Mouse (Mus musculus) urinary bladder, adult 2 months (tissue): ENCODE measurements around the gene Baz1a. TPM values are rescaled to one million over a fixed set of nuclear protein-coding genes. Genes with fewer than 3 reads are reported as not detected.

Source experiments
- DNase-seq: peaks from one replicate; pipeline ENCODE4 v3.0.0; 2022; ENCODE audit warnings: low spot score
- polyA plus RNA-seq: library from polyadenylated mRNA; depleted of rRNA; stranded (reverse); fragments of >200 nt; gene quantifications from 2 replicates; pipeline ENCODE4 v1.2.3, GENCODE M21; 2012; rRNA removed

Baz1a gene
- polyA plus RNA-seq, result 7.1 and 9.8 TPM in 2 replicates

- no peak for DNase-seq
These were observed at the start of gene Baz1a for GRCm38 (mm10) chr12:55013626-55014398. TSS of gene Baz1a (minus strand) at chr12:55014348.

DNA sequence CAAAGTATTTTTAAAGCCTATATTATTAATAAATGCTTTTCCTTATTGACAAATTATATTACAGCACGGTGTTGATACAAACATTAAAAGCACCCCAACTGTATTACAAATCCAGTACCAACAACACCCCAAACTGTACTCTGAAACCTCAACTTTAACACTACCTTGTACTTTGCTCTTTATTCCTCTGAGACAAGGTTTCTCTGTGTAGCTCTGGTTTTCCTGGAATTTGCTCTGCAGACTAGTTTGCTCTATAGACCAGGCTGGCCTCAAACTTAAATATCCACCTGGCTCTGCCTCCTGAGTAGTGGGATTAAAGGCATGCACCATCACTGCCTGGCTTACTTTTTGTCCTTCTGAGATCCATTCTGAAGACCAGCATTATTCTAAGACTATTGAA lies 48.0 kb upstream of the Baz1a start:
- no peak for DNase-seq

DNA sequence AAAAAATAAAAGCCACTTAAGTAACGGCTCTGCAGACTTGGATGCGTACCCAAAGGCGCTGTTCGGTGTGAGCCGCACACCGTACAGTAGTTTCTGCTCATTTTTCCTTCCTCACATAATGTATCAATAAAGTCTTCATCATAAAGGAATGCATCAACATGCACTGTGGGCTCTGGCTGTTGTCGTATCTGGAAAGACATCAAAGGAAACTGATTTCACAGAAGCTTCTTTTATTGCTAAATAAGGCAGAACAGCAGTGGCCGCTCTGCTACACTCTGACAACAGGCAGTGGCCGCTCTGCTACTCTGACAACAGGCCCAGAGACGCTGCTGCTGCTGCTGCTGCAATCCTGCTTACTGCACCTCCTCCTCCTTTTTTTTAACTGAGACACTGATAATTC lies 46.9 kb upstream of the Baz1a start:
- DNase-seq, result no peak

DNA sequence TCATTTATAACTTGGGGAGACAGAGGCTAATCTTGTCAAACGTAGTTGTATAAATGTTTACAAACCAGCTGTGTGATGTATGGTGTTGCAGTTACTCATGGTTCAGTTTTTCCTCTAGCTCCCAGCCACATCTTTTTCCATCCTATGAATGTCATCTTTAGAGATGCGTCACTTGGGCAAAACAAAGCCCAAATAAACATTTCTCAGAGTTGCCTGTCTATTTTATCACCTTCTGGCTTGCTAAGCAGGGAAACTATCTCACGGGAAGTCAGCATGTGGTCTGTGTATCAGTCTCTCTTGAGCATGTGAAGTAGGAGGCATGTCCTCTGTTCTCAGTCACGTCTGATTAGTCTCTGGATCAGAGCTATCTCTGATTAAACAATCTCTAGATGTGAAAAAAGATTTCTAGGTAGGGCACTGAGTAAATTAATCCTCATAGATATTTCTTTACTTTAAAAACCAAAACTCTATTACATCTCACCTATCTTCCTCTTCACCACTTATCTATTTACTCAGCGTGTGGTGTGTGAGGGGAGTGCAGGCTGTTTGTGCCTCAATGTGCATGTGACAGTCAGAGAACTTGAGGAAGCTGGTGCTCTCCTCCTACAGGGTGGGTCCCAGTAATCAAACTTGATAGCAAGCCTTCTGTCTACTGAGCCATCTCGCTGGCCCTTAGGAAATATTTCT lies 46.2 kb upstream of the Baz1a start:
- no peak for DNase-seq

- no peak for DNase-seq
These were observed 45.7 kb upstream of the Baz1a start for GRCm38 (mm10) chr12:55059812-55060211.

- DNase-seq, result no peak
These were observed 44.9 kb upstream of the Baz1a start for GRCm38 (mm10) chr12:55058865-55059615.

GRCm38 (mm10) chr12:55056703-55057102 lies 42.6 kb upstream of the Baz1a start:
- no peak for DNase-seq

GRCm38 (mm10) chr12:55054551-55055241 lies 40.5 kb upstream of the Baz1a start:
- DNase-seq, result no peak

- DNase-seq, result no peak
These were observed 39.1 kb upstream of the Baz1a start for GRCm38 (mm10) chr12:55053267-55053666.

- no peak for DNase-seq
These were observed 37.3 kb upstream of the Baz1a start for GRCm38 (mm10) chr12:55051210-55052173.

DNA sequence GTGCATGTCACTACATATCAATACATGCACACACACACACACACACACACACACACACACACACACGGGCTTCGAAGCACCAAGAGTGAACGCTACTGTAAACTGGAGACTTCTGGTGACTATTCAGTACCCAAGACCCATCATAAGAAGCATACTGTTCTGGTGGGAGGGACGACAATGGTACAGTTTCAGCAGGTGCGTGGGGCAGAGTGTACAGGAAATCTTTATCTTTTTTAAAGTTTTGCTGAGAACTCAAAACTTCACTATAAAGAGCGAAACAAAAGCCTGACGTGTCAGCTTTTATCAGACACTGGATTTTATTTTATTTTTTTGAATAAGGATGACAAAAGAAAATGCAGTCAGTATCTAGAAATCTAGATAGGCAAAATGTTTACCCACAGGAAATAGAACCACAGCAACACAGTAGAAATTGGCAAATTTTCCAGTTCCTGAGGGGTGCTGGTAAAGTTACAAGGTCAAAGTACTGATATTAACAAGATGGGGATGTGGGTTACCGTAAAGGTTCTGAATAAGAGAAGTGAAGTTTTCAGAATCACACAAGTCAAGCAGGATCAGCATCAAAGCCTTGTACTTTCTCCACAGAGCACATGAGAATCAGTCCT lies 35.7 kb upstream of the Baz1a start:
- no peak for DNase-seq

- no peak for DNase-seq
These were observed 26.9 kb upstream of the Baz1a start for GRCm38 (mm10) chr12:55041011-55041410.

GRCm38 (mm10) chr12:55027088-55027487 lies 12.9 kb upstream of the Baz1a start:
- DNase-seq, result no peak

DNA sequence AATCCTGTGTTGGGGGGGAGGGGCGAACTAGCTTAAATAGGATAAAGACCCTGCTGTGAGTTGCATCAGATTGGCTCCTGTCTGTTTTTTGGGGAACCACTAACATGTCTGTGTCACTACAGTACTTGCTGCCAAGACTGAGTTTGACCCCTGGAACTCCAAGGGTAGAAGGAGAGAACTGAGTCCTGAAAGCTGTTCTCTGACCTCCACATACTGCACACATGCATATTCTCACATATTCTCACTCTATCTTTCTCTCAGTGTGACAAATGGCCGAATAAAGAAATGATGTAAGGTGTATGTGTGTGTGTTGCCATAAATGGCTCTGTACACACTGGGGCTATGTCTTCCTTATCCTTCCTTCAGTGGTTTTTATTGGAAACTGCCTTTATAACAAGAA lies 9.1 kb upstream of the Baz1a start:
- no peak for DNase-seq

GRCm38 (mm10) chr12:55019421-55019877 lies 5.3 kb upstream of the Baz1a start:
- no peak for DNase-seq

- DNase-seq, result no peak
These were observed 3.1 kb upstream of the Baz1a start for GRCm38 (mm10) chr12:55017119-55017721.

DNA sequence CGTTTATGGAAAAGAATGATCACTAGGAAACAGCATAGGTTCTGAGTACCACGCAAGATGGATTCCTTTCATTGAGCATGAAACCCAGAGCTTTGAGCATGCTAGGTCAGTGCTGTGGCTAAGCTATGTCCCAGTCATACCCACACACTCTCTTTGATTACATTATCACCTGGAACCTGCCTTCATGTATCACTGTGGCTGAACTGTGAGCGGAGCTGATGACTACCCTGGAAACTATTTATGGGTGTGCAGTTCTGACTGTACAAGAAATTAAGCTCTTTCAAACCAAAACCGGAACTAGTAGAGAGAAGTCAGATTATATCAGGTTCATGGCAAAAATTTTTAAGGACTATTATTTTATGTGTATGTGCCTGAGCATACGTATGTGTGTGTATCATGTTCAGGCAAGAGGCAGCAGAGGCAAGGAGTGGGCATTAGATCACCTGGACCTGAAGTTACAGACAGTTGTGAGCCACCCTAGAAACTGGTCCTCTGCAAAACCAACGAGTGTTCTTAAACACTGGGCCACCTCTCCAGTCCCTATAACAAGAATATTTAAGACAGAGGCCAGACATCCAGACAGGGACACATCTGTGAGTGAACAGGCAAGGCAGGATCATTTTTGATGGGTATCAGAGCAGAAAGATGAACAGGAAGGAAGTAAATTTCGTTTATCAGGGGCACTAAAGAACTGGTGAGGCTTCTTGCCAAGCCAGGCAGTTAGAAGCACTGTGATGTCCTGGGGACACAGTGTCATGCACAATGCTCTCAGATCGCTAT lies 2.4 kb upstream of the Baz1a start:
- DNase-seq, result no peak

DNA sequence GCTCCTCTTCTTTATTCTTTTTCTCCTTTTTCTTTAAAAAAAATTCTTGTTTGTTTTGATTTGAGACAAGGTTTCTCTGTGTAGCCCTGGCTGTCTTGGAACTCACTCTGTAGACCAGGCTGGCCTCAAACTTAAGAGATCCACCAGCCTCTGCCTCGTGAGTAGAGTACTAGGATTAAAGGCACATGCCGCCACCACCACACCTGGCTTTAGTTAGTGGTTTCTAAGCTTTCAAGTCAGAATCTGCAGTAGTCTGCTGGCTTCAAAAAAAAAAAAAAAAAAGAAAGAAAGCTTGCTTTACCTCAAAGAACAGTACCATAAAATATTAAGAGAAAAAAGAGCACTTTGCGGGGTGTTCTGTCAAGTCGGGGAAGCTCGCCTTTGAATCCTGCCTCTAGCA lies 1.3 kb upstream of the Baz1a start:
- DNase-seq, result no peak

DNA sequence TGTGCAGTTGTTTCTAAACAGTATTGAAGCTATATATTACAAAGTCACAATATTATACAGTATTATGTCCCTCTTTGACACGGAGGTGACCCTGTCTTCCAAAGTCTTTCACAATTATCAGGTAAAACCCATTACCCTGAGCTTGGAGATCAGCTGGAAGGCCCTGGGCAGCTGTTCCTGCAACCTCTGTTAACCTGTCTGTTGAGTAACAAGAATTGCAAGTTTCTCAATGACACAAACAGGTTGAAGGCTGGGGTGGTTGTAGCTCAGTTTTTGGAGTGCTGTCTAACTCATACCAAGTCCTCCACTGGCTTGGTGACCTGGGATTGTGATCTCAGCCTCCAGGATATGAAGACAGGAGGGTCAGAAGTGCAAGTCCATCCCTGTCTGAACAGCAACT lies 1.1 kb downstream of the Baz1a start:
- DNase-seq, result no peak
